ENCODE assay signal across 15 mouse cellular contexts in genomic region chr7:132738844-132739243, GRCm38 (mm10).
DNase-seq lines count a peak whose midpoint lies in the region; ATAC-seq and TF ChIP-seq lines count a peak whose summit lies in the region.
"Had no signal": no experiment of that assay in that cellular context is flagged by ENCODE, and none has a peak within 500 bp of the region (broad histone marks: within the 10 kb centered on the region; RNA-seq: fewer than 3 reads in every experiment).

No protein-coding gene starts in this region.

- H3K27ac ChIP-seq in liver, embryonic 12.5 days, result peak overlapping the region; percentile 90
- no peak overlapping the region for H3K27ac ChIP-seq in intestine, embryonic 15.5 days
- H3K27ac ChIP-seq: forebrain, embryonic 13.5 days; lung, embryonic 15.5 days; neural tube, embryonic 12.5 days had no signal

- WGBS in liver, embryonic 12.5 days (ENCODE audit: insufficient replicate concordance), result 34% methylated on average over 6 of the region's 6 CpGs
- 95% methylated on average over 6 of the region's 6 CpGs for WGBS in intestine, embryonic 15.5 days

- H3K4me3 ChIP-seq in G1E (ENCODE audit: low read depth, low read length), result peak overlapping the region; percentile 50; the same call in 1 of the 2 replicates
- peak overlapping the region; percentile 40 for H3K4me3 ChIP-seq in liver, embryonic 12.5 days
- H3K4me3 ChIP-seq in intestine, embryonic 15.5 days (replicated peaks), result no peak overlapping the region
- H3K4me3 ChIP-seq: forebrain, embryonic 13.5 days; lung, embryonic 15.5 days; neural tube, embryonic 12.5 days had no signal

- H3K9me3 ChIP-seq in G1E (replicated peaks), result no peaks in the 10 kb centered on the region
- H3K9me3 ChIP-seq in liver, embryonic 12.5 days (replicated peaks), result no peaks in the 10 kb centered on the region
- no peaks in the 10 kb centered on the region for H3K9me3 ChIP-seq in intestine, embryonic 15.5 days
- H3K9me3 ChIP-seq: forebrain, embryonic 13.5 days; lung, embryonic 15.5 days; neural tube, embryonic 12.5 days had no signal

- peak; percentile 81 for DNase-seq in G1E (ENCODE audit: low spot score)
- DNase-seq in brain, adult 2 months (ENCODE audit: low read depth, low spot score), result peak; percentile 85
- DNase-seq in cerebellum, postnatal 10 days, result peak; percentile 76 to 77
- no peak for DNase-seq in heart, adult 8-10 months (ENCODE audit: low spot score)
- DNase-seq in left cerebral cortex, postnatal 25 days (ENCODE audit: low spot score in 2 of 2), result no peak
- DNase-seq in adrenal gland, postnatal 36 days, result no peak
- DNase-seq: adrenal gland, postnatal 14 days; heart, postnatal 4 days; kidney, adult 8-10 months; right cerebral cortex, postnatal 25 days had no signal

- H3K9ac ChIP-seq in liver, embryonic 12.5 days, result peak overlapping the region; percentile 72
- H3K9ac ChIP-seq in intestine, embryonic 15.5 days, result no peak overlapping the region
- H3K9ac ChIP-seq: forebrain, embryonic 13.5 days; lung, embryonic 15.5 days; neural tube, embryonic 12.5 days had no signal

- H3K27me3 ChIP-seq in G1E (ENCODE audit: insufficient read depth, low read length), result no peaks in the 10 kb centered on the region
- no peaks in the 10 kb centered on the region for H3K27me3 ChIP-seq in liver, embryonic 12.5 days (replicated peaks)
- H3K27me3 ChIP-seq in intestine, embryonic 15.5 days (replicated peaks), result no peaks in the 10 kb centered on the region
- H3K27me3 ChIP-seq: forebrain, embryonic 13.5 days; lung, embryonic 15.5 days; neural tube, embryonic 12.5 days had no signal

- ATAC-seq in G1E (ENCODE audit: extremely low read depth, insufficient number of reproducible peaks, low FRiP score, poor library complexity, severe bottlenecking), result peak; percentile 80
- ATAC-seq in liver, embryonic 12.5 days, result peak; percentile 89
- ATAC-seq in intestine, embryonic 15.5 days, result no peak
- ATAC-seq: forebrain, embryonic 13.5 days had no signal

- peaks cover 79% of the 10 kb centered on the region for H3K36me3 ChIP-seq in G1E (replicated peaks)
- H3K36me3 ChIP-seq in liver, embryonic 12.5 days, result peaks cover 70% of the 10 kb centered on the region
- no peaks in the 10 kb centered on the region for H3K36me3 ChIP-seq in intestine, embryonic 15.5 days
- H3K36me3 ChIP-seq: lung, embryonic 15.5 days had no signal

- TF ChIP-seq CTCF in G1E (IDR thresholded peaks at IDR 0.05; ENCODE audit: low read depth, low read length), result no peak

- peaks cover 65% of the 10 kb centered on the region for H3K4me1 ChIP-seq in G1E (ENCODE audit: insufficient read depth, low read depth, low read length)
- peaks cover 89% of the 10 kb centered on the region for H3K4me1 ChIP-seq in liver, embryonic 12.5 days
- H3K4me1 ChIP-seq in intestine, embryonic 15.5 days (replicated peaks), result peaks cover 17% of the 10 kb centered on the region

- intact Hi-C loops in left cerebral cortex, postnatal 25 days (cut with DNase I), result no loop called here

- peak overlapping the region; percentile 65 for H3K4me2 ChIP-seq in liver, embryonic 12.5 days
- H3K4me2 ChIP-seq in intestine, embryonic 15.5 days (replicated peaks), result no peak overlapping the region
- H3K4me2 ChIP-seq: forebrain, embryonic 13.5 days; lung, embryonic 15.5 days; neural tube, embryonic 12.5 days had no signal

Comparison
In these comparisons a context has a peak if more than half of its experiments do, and no peak if none do; other contexts are left out.
1. DNase-seq: peak in G1E (single experiment), brain, adult 2 months (single experiment) and cerebellum, postnatal 10 days (2 of 2); none in heart, adult 8-10 months (single experiment), left cerebral cortex, postnatal 25 days (0 of 2) and adrenal gland, postnatal 36 days (0 of 2).